Mouse (Mus musculus) lung, postnatal 0 days (tissue): Measurements from ENCODE around the gene Krt79. TPM values are rescaled to one million over a fixed set of nuclear protein-coding genes. Genes with fewer than 3 reads are reported as not detected.

Source experiments
- ATAC-seq: fragments of 200-750 bp; cut with Nextera tagmentation; 2 replicates; pipeline ENCODE4 v1.8.0; 2017; ENCODE audit warnings: moderate library complexity
- DNase-seq: peaks from one replicate; pipeline ENCODE4 v3.0.0-alpha.2; 2016; ENCODE audit warnings: low spot score
- H3K27ac ChIP-seq: fragments of 300-500 bp; sonication (generic); 2 replicates; pipeline ENCODE4 v1.5.1; 2014; ENCODE audit warnings: antibody characterized with exemption, mild to moderate bottlenecking, low read length, mixed read lengths
- H3K27me3 ChIP-seq: fragments of 300-500 bp; sonication (generic); replicated peaks from 2 replicates; pipeline ENCODE4 v1.6.1; 2014; ENCODE audit warnings: low read length, mixed read lengths; ENCODE audit not compliant: insufficient read depth
- H3K36me3 ChIP-seq: fragments of 300-500 bp; sonication (generic); 2 replicates; pipeline ENCODE4 v1.6.1; 2014; ENCODE audit warnings: low read length, mixed read lengths; ENCODE audit not compliant: insufficient read depth
- H3K4me1 ChIP-seq: fragments of 300-500 bp; sonication (generic); 2 replicates; pipeline ENCODE4 v1.6.1; 2014; ENCODE audit warnings: antibody characterized with exemption, low read depth, low read length, mixed read lengths; ENCODE audit not compliant: insufficient read depth
- H3K4me2 ChIP-seq: fragments of 300-500 bp; sonication (generic); replicated peaks from 2 replicates; pipeline ENCODE4 v1.6.1; 2014; ENCODE audit warnings: low read depth, mild to moderate bottlenecking, low read length, moderate library complexity, mixed read lengths
- H3K4me3 ChIP-seq: fragments of 300-500 bp; sonication (generic); 2 replicates; pipeline ENCODE4 v1.5.1; 2014; ENCODE audit warnings: low read depth, low read length
- H3K9ac ChIP-seq: fragments of 300-500 bp; sonication (generic); replicated peaks from 2 replicates; pipeline ENCODE4 v1.6.1; 2014; ENCODE audit warnings: low read depth, mild to moderate bottlenecking
- H3K9me3 ChIP-seq: fragments of 300-500 bp; sonication (generic); 2 replicates; pipeline ENCODE4 v1.6.1; 2016; ENCODE audit warnings: low read length, mixed read lengths
- CTCF ChIP-seq: IDR thresholded peaks from 2 replicates; pipeline ENCODE4 v1.5.1; 2016; ENCODE audit warnings: antibody characterized with exemption, mild to moderate bottlenecking
- EP300 ChIP-seq: IDR thresholded peaks from 2 replicates; pipeline ENCODE4 v1.6.1; 2016; ENCODE audit warnings: antibody characterized with exemption, mild to moderate bottlenecking, control low read depth
- WGBS: fragments of 180-500 bp; shearing (Covaris S2); extraction: QIAGEN DNeasy Blood & Tissue Kit; methylation state at CpG from one replicate; pipeline ENCODE4 v1.1.7; 2014; 5-methylcytosine and 5-hydroxymethylcytosine counted together
- polyA plus RNA-seq: library from polyadenylated mRNA; unstranded; fragments of >200 nt; fragmentation: Nextera tagmentation; extraction: Ambion mirVana; gene quantifications from 2 replicates; pipeline ENCODE4 v1.2.1, GENCODE M21; 2015

The Krt79 gene
- polyA plus RNA-seq, 1 experiment from 2014 or later = 1.4 TPM

DNA sequence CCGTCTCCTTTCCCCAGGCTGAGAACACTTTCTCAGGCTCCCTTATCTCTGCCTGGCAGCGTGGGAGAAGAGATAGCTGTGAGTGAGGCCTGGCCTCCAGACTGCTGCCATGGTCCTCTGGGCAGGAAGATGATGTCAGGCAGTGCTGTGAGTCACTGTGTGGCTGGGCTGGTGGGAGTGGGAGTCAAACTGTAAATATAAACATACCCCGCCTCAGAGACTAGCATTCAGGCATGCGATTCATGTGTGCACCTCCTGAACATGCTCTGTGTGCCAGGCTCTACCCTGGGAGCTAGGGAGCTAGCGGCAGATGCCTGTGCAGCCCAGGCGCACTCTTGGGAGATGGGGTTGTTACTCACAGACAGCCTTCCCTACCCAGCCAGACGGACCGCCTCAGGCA, 1.8 kb upstream of the Krt79 start:
- no peaks in the 10 kb centered on the region for H3K36me3 ChIP-seq
- H3K9ac ChIP-seq = no peak overlapping the region
- no peaks in the 10 kb centered on the region for H3K27me3 ChIP-seq
- ATAC-seq (peak; percentile 74), DNase-seq (peak; percentile 57)
- TF ChIP-seq EP300 = 0 out of 2 replicates have a peak, but pooled peaks have one; percentile 18
- TF ChIP-seq CTCF = no peak
- no peak overlapping the region for H3K4me3 ChIP-seq
- WGBS = 40% methylated on average over 8 of the region's 8 CpGs
- no peak overlapping the region for H3K27ac ChIP-seq
- H3K4me2 ChIP-seq = no peak overlapping the region
- H3K4me1 ChIP-seq = no peaks in the 10 kb centered on the region
- no peaks in the 10 kb centered on the region for H3K9me3 ChIP-seq

DNA sequence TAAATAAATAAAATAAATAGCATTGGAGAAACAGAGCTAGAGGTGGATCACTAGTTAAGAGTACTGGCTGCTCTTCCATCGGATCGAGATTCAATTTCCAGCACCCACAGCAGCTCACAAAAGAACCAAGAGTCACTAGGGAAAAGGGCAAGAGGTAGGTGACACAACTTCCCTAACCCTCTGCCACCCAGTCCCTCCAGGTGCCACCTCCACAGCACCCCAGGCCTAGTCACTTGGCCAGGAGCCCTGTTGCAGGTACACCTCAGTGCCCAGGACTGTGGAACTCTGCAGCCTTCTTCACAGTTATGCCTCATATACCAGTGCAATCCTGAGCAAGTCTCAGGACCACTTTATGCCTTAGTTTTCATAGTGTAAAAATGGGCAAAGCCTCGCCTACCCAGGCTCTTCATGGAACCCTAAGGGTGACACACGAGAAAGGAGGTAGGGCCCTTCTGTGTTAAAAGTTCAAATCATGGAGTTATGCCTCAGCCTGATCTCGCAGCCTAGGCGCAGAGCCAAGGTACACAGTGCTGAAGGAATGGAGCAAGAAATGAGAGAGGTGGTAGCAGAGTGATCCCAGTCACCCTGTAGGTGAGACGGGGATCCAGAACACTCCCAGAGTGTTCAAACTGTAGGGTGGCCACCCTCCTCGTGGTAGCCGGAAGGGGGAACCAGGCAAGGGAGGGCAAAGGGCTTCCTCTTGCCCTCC, 1.4 kb downstream of the Krt79 start:
- H3K27ac ChIP-seq = no peak overlapping the region

DNA sequence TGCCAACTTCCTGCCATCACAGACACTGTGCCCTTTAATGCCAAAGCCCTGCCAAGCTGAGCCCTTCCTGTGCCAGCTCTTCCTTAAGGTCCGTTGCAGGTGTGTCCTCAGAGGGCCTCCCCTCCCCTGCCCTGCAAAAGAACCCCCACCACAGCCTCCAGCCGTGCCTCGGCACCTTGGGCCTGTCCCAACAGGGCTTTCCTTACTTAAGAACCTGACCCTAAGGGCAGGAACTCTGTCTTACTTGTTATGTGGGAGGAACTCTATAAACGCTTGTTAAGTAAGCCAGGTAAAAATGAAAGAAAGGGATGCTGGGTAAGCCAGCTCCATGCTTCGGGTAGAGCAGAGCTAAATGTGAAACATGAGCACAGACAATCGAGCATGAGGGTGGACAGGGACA, 7.1 kb downstream of the Krt79 start:
- no peak for TF ChIP-seq CTCF
- no peak for TF ChIP-seq EP300
- no peak overlapping the region for H3K27ac ChIP-seq
- H3K36me3 ChIP-seq = no peaks in the 10 kb centered on the region
- DNase-seq = no peak
- no peaks in the 10 kb centered on the region for H3K27me3 ChIP-seq
- no peak overlapping the region for H3K4me3 ChIP-seq
- H3K4me1 ChIP-seq = 0 out of 2 replicates have a peak, but pooled peaks cover 6% of the 10 kb centered on the region
- H3K4me2 ChIP-seq = no peak overlapping the region
- H3K9ac ChIP-seq = no peak overlapping the region
- H3K9me3 ChIP-seq = no peaks in the 10 kb centered on the region
- 49% methylated on average over 6 of the region's 6 CpGs for WGBS
- ATAC-seq = no peak

More for the DNA sequence above, 1.4 kb downstream of the Krt79 start:
- H3K27me3 ChIP-seq = no peaks in the 10 kb centered on the region
- ATAC-seq (peak; percentile 42; the same call in 1 of the 2 replicates), DNase-seq (peak; percentile 42)
- H3K9ac ChIP-seq = no peak overlapping the region
- H3K36me3 ChIP-seq = no peaks in the 10 kb centered on the region
- no peaks in the 10 kb centered on the region for H3K9me3 ChIP-seq
- no peaks in the 10 kb centered on the region for H3K4me1 ChIP-seq
- 64% methylated on average over 9 of the region's 9 CpGs for WGBS
- no peak for TF ChIP-seq CTCF
- TF ChIP-seq EP300 = no peak
- H3K4me2 ChIP-seq = no peak overlapping the region
- no peak overlapping the region for H3K4me3 ChIP-seq

DNA sequence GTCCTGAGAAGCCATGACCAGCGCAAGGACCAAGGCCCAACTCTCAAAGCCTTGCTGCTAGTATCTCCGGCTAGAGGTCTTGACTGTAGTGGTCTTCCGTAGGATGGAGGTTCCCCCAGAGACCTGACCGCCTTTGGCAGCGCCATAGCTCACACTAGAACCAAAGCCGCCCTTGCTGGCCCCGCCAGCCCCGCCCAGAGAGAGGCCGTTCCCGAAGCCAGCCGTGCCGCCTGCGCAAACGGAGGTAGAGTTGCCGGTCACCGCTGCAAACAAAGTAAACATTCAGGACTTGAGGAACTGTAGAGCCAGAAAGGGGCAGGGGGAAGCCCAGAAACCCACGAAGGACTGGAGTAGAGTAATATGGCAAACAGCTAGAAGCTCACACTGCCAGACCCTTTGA, 10.5 kb downstream of the Krt79 start:
- DNase-seq = peak; percentile 46
- TF ChIP-seq EP300 = no peak
- TF ChIP-seq CTCF = no peak
- WGBS = 4% methylated on average over 17 of the region's 17 CpGs

DNA sequence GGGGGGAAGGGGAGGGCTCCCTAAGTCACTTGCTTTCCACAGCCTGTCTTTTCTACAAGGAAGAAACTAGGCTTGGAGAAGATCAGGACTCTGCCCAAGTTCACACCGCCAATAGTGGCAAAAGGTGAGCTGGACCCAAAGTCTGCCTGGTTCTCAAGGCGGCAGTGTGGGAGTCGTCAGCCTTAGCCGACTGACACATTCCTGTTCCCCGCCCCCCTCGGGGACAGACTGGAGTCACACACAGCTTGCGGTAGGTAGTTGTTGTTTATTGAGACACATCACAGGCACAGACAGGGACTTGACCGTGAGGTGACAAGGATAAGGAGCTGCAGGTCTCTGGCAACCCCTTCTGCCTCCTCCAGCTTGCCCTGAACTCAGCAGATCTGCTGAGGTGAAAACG, 11.0 kb downstream of the Krt79 start:
- WGBS = 22% methylated on average over 9 of the region's 9 CpGs
- no peaks in the 10 kb centered on the region for H3K9me3 ChIP-seq
- ATAC-seq = no peak
- H3K9ac ChIP-seq = no peak overlapping the region
- DNase-seq = no peak
- no peaks in the 10 kb centered on the region for H3K36me3 ChIP-seq
- peak overlapping the region; percentile 50; the same call in 1 of the 2 replicates for H3K4me2 ChIP-seq
- no peaks in the 10 kb centered on the region for H3K27me3 ChIP-seq
- TF ChIP-seq EP300 (no peak), CTCF (no peak)
- H3K4me3 ChIP-seq = no peak overlapping the region
- no peak overlapping the region for H3K27ac ChIP-seq
- 0 out of 2 replicates have a peak, but pooled peaks cover 6% of the 10 kb centered on the region for H3K4me1 ChIP-seq

More for the DNA sequence above, 10.5 kb downstream of the Krt79 start:
- Histone ChIP-seq H3K36me3 (no peaks in the 10 kb centered on the region), H3K9ac (no peak overlapping the region; the same call in 1 of the 2 replicates), H3K27me3 (no peaks in the 10 kb centered on the region), H3K9me3 (no peaks in the 10 kb centered on the region), H3K4me2 (peak overlapping the region; percentile 50), H3K27ac (no peak overlapping the region), H3K4me3 (peak overlapping the region; percentile 12; the same call in 1 of the 2 replicates), H3K4me1 (0 out of 2 replicates have a peak, but pooled peaks cover 6% of the 10 kb centered on the region)
- ATAC-seq = peak; percentile 57; the same call in 1 of the 2 replicates

DNA sequence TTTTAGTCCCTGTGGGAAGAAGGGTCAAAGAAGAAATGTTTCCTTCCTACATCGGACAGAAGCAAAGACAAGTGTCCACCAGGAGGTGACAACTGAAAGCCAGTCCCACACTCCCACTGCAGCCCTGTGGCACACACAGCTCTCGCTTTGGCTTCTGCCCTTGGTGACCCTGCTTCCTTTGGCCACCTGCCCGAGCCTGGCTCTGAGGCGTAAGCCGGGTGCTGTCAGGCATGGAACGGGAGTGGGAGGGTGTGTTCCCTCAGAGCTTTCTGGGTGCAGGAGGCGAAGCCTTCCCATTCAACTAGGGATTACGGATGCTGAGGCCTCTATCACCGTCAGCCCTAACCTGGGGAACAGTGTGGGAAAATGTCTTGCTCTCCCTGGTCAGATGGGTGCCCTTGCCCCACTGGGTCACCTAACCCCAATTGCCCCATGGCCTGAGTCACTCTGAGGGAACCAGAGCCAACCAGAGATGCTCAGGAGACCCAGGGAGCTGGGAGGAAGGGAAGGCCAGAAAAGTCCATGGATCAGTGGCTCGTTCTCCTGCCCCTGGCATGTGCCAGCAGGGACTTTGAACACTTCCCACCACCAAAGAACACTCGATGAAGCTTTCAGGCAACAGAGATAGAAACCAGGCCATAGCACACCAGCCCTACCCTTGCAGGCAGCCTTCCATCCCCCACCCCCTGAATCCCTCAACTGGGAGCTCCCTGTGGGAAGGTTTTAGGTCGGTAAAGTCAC, 12.6 kb downstream of the Krt79 start:
- Histone ChIP-seq H3K9me3 (no peaks in the 10 kb centered on the region), H3K27me3 (no peaks in the 10 kb centered on the region), H3K9ac (no peak overlapping the region), H3K4me2 (no peak overlapping the region), H3K36me3 (no peaks in the 10 kb centered on the region), H3K4me3 (no peak overlapping the region), H3K27ac (no peak overlapping the region), H3K4me1 (0 out of 2 replicates have a peak, but pooled peaks cover 6% of the 10 kb centered on the region)
- WGBS = 55% methylated on average over 12 of the region's 12 CpGs
- no peak for ATAC-seq
- TF ChIP-seq EP300 (no peak), CTCF (no peak)
- no peak for DNase-seq
